Mouse (Mus musculus) MEL (cell line): ENCODE data around the gene Szrd1. TPM values are rescaled to one million over a fixed set of nuclear protein-coding genes. Genes with fewer than 3 reads are reported as not detected.

Source experiments
- DNase-seq: peaks from one replicate; pipeline ENCODE4 v3.0.0; 2011; ENCODE audit warnings: low read depth, low spot score
- H3K27ac ChIP-seq: 2 replicates; pipeline ENCODE4 v1.5.1; 2012; ENCODE audit warnings: low read depth, mild to moderate bottlenecking, control low read depth, low read length, moderate library complexity; ENCODE audit not compliant: control insufficient read depth
- H3K27me3 ChIP-seq, 2 experiments: fragments of 150-350 bp in 1 of 2; sonication (generic) in 1 of 2; 2 replicates each; pipeline ENCODE4 v1.6.1; 2012; ENCODE audit warnings: low read length in 2 of 2, mild to moderate bottlenecking in 2 of 2, improper control_type of control experiment in 1 of 2, moderate library complexity in 1 of 2; ENCODE audit not compliant: insufficient read depth in 2 of 2, control insufficient read depth in 1 of 2
- H3K36me3 ChIP-seq, 2 experiments: 2 replicates each; pipeline ENCODE4 v1.6.1; 2012 to 2014; ENCODE audit warnings: low read length in 2 of 2, improper control_type of control experiment in 1 of 2, inconsistent platforms in 1 of 2, mild to moderate bottlenecking in 1 of 2; ENCODE audit not compliant: insufficient read depth in 2 of 2, control insufficient read depth in 1 of 2
- H3K4me1 ChIP-seq, 2 experiments: fragments of 150-350 bp in 1 of 2; sonication (generic) in 1 of 2; 2 replicates each; pipeline ENCODE4 v1.6.1; 2012; ENCODE audit warnings: low read length in 2 of 2, improper control_type of control experiment in 1 of 2, mild to moderate bottlenecking in 1 of 2; ENCODE audit not compliant: insufficient read depth in 2 of 2, control insufficient read depth in 1 of 2
- H3K4me3 ChIP-seq, 2 experiments: fragments of 150-350 bp in 1 of 2; sonication (generic) in 1 of 2; 2 replicates each; pipeline ENCODE4 v1.5.1; 2012; ENCODE audit warnings: low read depth in 2 of 2, low read length in 2 of 2, mild to moderate bottlenecking in 2 of 2, moderate library complexity in 2 of 2, control low read depth in 1 of 2, improper control_type of control experiment in 1 of 2; ENCODE audit not compliant: control insufficient read depth in 1 of 2, insufficient read depth in 1 of 2
- H3K79me2 ChIP-seq: 2 replicates; pipeline ENCODE4 v1.6.1; 2012; ENCODE audit warnings: mild to moderate bottlenecking, low read length, moderate library complexity; ENCODE audit not compliant: control insufficient read depth, poor library complexity, insufficient read depth
- H3K9ac ChIP-seq: 2 replicates; pipeline ENCODE4 v1.6.1; 2012; ENCODE audit warnings: low read depth, mild to moderate bottlenecking, control low read depth, low read length, moderate library complexity; ENCODE audit not compliant: control insufficient read depth, poor library complexity, severe bottlenecking
- H3K9me3 ChIP-seq: fragments of 150-350 bp; sonication (generic); replicated peaks from 2 replicates; pipeline ENCODE4 v1.6.1; 2012; ENCODE audit warnings: mild to moderate bottlenecking, low read length, improper control_type of control experiment, moderate library complexity; ENCODE audit not compliant: insufficient read depth
- BHLHE40 ChIP-seq: IDR thresholded peaks from 2 replicates; pipeline ENCODE4 v1.6.1; 2012; ENCODE audit warnings: low read depth, mild to moderate bottlenecking, inconsistent platforms, low read length, improper control_type of control experiment, borderline replicate concordance
- CHD1 ChIP-seq: IDR thresholded peaks from 2 replicates; pipeline ENCODE4 v1.6.1; 2012; ENCODE audit warnings: low read depth, mild to moderate bottlenecking, inconsistent platforms, low read length, improper control_type of control experiment
- ELF1 ChIP-seq: IDR thresholded peaks from 2 replicates; pipeline ENCODE4 v1.6.1; 2014; ENCODE audit warnings: low read depth, mild to moderate bottlenecking, inconsistent platforms, low read length, improper control_type of control experiment, moderate library complexity
- EP300 ChIP-seq, 2 experiments: IDR thresholded peaks; 2 replicates each; pipeline ENCODE4 v1.6.1; 2011; ENCODE audit warnings: improper control_type of control experiment in 2 of 2, low read length in 2 of 2, low read depth in 1 of 2, mild to moderate bottlenecking in 1 of 2
- ETS1 ChIP-seq: IDR thresholded peaks from 2 replicates; pipeline ENCODE4 v1.6.1; 2012; ENCODE audit warnings: low read depth, mild to moderate bottlenecking, inconsistent platforms, low read length, improper control_type of control experiment, moderate library complexity
- GATA1 ChIP-seq: IDR thresholded peaks from 2 replicates; pipeline ENCODE4 v1.6.1; 2011; ENCODE audit warnings: low read depth, low read length, improper control_type of control experiment
- HCFC1 ChIP-seq: IDR thresholded peaks from 2 replicates; pipeline ENCODE4 v1.6.1; 2012; ENCODE audit warnings: low read depth, mild to moderate bottlenecking, inconsistent platforms, low read length, improper control_type of control experiment, moderate library complexity
- JUND ChIP-seq: IDR thresholded peaks from 2 replicates; pipeline ENCODE4 v1.6.1; 2011; ENCODE audit warnings: low read depth, mild to moderate bottlenecking, improper control_type of control experiment, low read length
- KAT2A ChIP-seq: conservative IDR thresholded peaks from 2 replicates; pipeline ENCODE4 v1.6.1; 2012; ENCODE audit warnings: low read depth, low read length, improper control_type of control experiment, inconsistent platforms
- MAFK ChIP-seq: IDR thresholded peaks from 2 replicates; pipeline ENCODE4 v1.6.1; 2011; ENCODE audit warnings: low read depth, mild to moderate bottlenecking, low read length, improper control_type of control experiment, borderline replicate concordance
- MEF2A ChIP-seq: IDR thresholded peaks from 2 replicates; pipeline ENCODE4 v1.6.1; 2014; ENCODE audit warnings: low read depth, mild to moderate bottlenecking, inconsistent platforms, low read length, improper control_type of control experiment; ENCODE audit not compliant: poor library complexity, insufficient replicate concordance, severe bottlenecking; ENCODE audit errors: extremely low read depth
- MXI1 ChIP-seq: IDR thresholded peaks from 2 replicates; pipeline ENCODE4 v1.6.1; 2011; ENCODE audit warnings: mild to moderate bottlenecking, low read depth, low read length, improper control_type of control experiment
- MYC ChIP-seq: IDR thresholded peaks from 2 replicates; pipeline ENCODE4 v1.6.1; 2011; ENCODE audit warnings: low read depth, mild to moderate bottlenecking, low read length, improper control_type of control experiment, moderate library complexity
- NELFE ChIP-seq: IDR thresholded peaks from 2 replicates; pipeline ENCODE4 v1.6.1; 2011; ENCODE audit warnings: low read depth, low read length, improper control_type of control experiment
- TAL1 ChIP-seq: IDR thresholded peaks from 2 replicates; pipeline ENCODE4 v1.6.1; 2012; ENCODE audit warnings: mild to moderate bottlenecking, inconsistent platforms, low read length, moderate library complexity, mixed read lengths
- TBP ChIP-seq: IDR thresholded peaks from 2 replicates; pipeline ENCODE4 v1.8.0; 2011; ENCODE audit warnings: low read depth, low read length, improper control_type of control experiment
- USF1 ChIP-seq: IDR thresholded peaks from 2 replicates; pipeline ENCODE4 v1.6.1; 2014; ENCODE audit warnings: low read depth, mild to moderate bottlenecking, inconsistent platforms, low read length, improper control_type of control experiment, moderate library complexity
- USF2 ChIP-seq, 2 experiments: IDR thresholded peaks; 2 replicates each; pipeline ENCODE4 v1.6.1; 2011 to 2012; ENCODE audit warnings: improper control_type of control experiment in 2 of 2, low read length in 2 of 2, borderline replicate concordance in 1 of 2, inconsistent platforms in 1 of 2, low read depth in 1 of 2, mild to moderate bottlenecking in 1 of 2; ENCODE audit not compliant: insufficient read depth in 1 of 2
- ZKSCAN1 ChIP-seq: IDR thresholded peaks from 2 replicates; pipeline ENCODE4 v1.6.1; 2012; ENCODE audit warnings: low read depth, mild to moderate bottlenecking, inconsistent platforms, low read length, improper control_type of control experiment, moderate library complexity
- ZNF384 ChIP-seq: IDR thresholded peaks from 2 replicates; pipeline ENCODE4 v1.6.1; 2012; ENCODE audit warnings: low read depth, mild to moderate bottlenecking, inconsistent platforms, low read length, improper control_type of control experiment
- polyA plus RNA-seq, 2 experiments: library from polyadenylated mRNA; stranded (reverse) in 1 of 2; unstranded in 1 of 2; fragments of >175 nt in 1 of 2; fragments of >200 nt in 1 of 2; gene quantifications; 2 replicates each; pipeline versions ENCODE4 v1.2.1 to v1.2.4; 2012; ENCODE audit warnings: low replicate concordance in 2 of 2, low read depth in 1 of 2; ENCODE audit not compliant: insufficient read length in 2 of 2, insufficient read depth in 1 of 2, missing spikeins in 1 of 2
- total RNA-seq: library from RNA; depleted of rRNA; stranded (reverse); fragments of 300-350 nt; gene quantifications from 2 replicates; pipeline ENCODE4 v1.2.3, GENCODE M21; 2012

Gene Szrd1
- total and polyA plus RNA-seq, 3 experiments: 63.0 to 137 TPM; not detected in 1

GRCm38 (mm10) chr4:141098935-141099334 lies 40.6 kb downstream of the Szrd1 start:
- H3K36me3 ChIP-seq: no peaks in the 10 kb centered on the region
- H3K79me2 ChIP-seq: no peaks in the 10 kb centered on the region
- no peak overlapping the region for H3K27ac ChIP-seq

DNA sequence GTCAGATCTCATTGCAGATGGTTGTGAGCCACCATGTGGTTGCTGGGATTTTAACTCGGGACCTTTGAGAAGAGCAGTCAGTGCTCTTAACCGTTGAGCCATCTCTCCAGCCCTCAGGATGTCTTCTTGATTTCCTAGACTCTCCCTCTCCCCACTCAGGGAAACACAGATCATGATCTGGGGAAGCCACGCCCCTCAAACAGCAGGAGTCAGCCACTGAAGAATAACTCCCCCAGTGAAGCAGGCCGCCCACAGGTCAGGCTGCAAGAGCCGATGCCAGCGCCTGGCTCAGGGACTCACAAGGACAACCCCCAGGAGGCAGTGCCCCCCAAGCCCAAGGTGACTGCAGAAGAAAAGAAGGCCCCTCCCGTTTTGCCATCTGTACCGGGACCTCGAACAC lies 42.9 kb downstream of the Szrd1 start:
- no peaks in the 10 kb centered on the region for H3K27me3 ChIP-seq
- no peak overlapping the region for H3K4me3 ChIP-seq
- no peaks in the 10 kb centered on the region for H3K36me3 ChIP-seq
- H3K9ac ChIP-seq: no peak overlapping the region
- H3K79me2 ChIP-seq: no peaks in the 10 kb centered on the region
- DNase-seq: no peak
- H3K27ac ChIP-seq: no peak overlapping the region
- TF ChIP-seq ZKSCAN1: no peak
- no peak for TF ChIP-seq MYC
- TF ChIP-seq MEF2A: no peak
- TF ChIP-seq ZNF384: no peak
- no peak for TF ChIP-seq HCFC1
- TF ChIP-seq CHD1: no peak
- no peak for TF ChIP-seq USF2 (IDR thresholded peaks at IDR 0.05; ENCODE audit: borderline replicate concordance in 1 of 2, insufficient read depth in 1 of 2, low read depth in 1 of 2, low read length in 2 of 2)
- peak; percentile 84 for TF ChIP-seq TBP
- H3K9me3 ChIP-seq: no peaks in the 10 kb centered on the region
- peaks cover 0 to 5% of the 10 kb centered on the region in 2 experiments; a peak in 1 of 4 replicates for H3K4me1 ChIP-seq

More at GRCm38 (mm10) chr4:141098935-141099334, 40.6 kb downstream of the Szrd1 start:
- Histone ChIP-seq H3K9me3 (no peaks in the 10 kb centered on the region), H3K27me3 (no peaks in the 10 kb centered on the region), H3K4me3 (no peak overlapping the region), H3K9ac (no peak overlapping the region), H3K4me1 (peaks cover 0 to 5% of the 10 kb centered on the region in 2 experiments; a peak in 1 of 4 replicates)
- DNase-seq: no peak
- TF ChIP-seq ELF1 (no peak), GATA1 (no peak), ZKSCAN1 (no peak), NELFE (no peak), KAT2A (no peak), BHLHE40 (no peak), MEF2A (no peak)
- TF ChIP-seq, all 39 proteins: peak for 0

GRCm38 (mm10) chr4:141095016-141095415 lies 44.6 kb downstream of the Szrd1 start:
- H3K9ac ChIP-seq: no peak overlapping the region
- TF ChIP-seq ETS1: no peak
- TF ChIP-seq HCFC1: no peak
- TF ChIP-seq MXI1: no peak
- no peak for TF ChIP-seq NELFE
- TF ChIP-seq JUND: no peak
- no peak for TF ChIP-seq USF1
- TF ChIP-seq TAL1: no peak
- TF ChIP-seq EP300 (IDR thresholded peaks at IDR 0.05; ENCODE audit: low read depth in 1 of 2, low read length in 2 of 2): no peak
- no peak for TF ChIP-seq MYC
- TF ChIP-seq MAFK: no peak
- H3K4me3 ChIP-seq: no peak overlapping the region
- H3K27ac ChIP-seq: no peak overlapping the region
- no peaks in the 10 kb centered on the region for H3K9me3 ChIP-seq
- no peaks in the 10 kb centered on the region for H3K79me2 ChIP-seq
- peaks cover 0 to 5% of the 10 kb centered on the region in 2 experiments; a peak in 1 of 4 replicates for H3K4me1 ChIP-seq
- H3K27me3 ChIP-seq: no peaks in the 10 kb centered on the region
- H3K36me3 ChIP-seq: no peaks in the 10 kb centered on the region
- no peak for DNase-seq
